Mouse (Mus musculus): ENCODE data around the gene Vps37b. TPM values are rescaled to one million over a fixed set of nuclear protein-coding genes. Genes with fewer than 3 reads are reported as not detected.
"Not testable (repeated sequence)": the region's sequence is repeated elsewhere in the genome, so short reads cannot be mapped to it uniquely, and the experiment has no call there.

The Vps37b gene
- polyA plus RNA-seq, 1 experiment: 12.6 TPM

DNA sequence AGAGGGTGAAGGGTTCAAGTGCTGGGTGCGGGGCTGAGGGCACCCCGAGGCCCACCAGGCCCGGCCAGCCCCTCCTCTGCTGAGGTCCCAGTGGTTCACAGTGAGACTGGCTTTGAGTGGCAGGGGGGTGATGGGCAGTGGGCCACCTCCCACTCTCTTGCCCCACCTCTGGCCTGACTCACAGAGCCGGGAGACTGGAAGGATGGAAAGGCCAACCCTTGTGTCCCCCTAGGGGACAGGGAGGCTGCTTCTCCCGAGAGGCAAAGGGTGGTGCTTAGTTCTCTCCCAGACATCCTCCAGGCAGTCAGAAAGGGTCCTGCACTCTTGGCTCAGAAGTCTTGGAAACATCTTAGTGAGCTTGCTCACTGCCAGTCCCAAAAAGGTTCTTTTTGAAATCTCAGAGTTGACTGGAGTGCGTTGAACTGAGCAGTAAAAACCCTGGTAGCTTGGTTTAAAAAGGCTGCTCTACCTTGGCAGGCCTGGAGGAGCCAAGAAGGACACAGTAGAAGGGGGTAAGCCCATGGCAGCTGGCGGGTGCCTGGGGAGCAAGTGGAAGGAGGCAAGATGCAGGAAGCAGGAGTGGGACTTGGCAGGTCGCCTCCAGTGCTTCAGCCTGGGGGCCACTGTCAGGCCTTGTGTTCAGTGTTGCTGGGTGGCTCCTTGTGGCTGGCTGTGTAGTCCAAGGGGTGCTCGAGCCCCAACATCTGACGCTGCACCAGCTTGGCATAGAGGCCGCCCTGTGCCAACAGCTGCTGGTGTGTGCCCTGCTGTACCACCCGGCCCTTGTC is 30.2 kb upstream of the Vps37b start:
- Histone ChIP-seq H3K4me3 (ENCODE audit: insufficient read depth, low read length) (no peak overlapping the region), H3K27ac (ENCODE audit: insufficient read depth, low read length) (no peak overlapping the region), H3K4me1 (ENCODE audit: control insufficient read depth, insufficient read depth, low read length) (no peaks in the 10 kb centered on the region; the same call in 1 of the 2 replicates)
- TF ChIP-seq POLR2A (IDR thresholded peaks at IDR 0.05; ENCODE audit: low read depth, low read length) (no peak), CTCF (IDR thresholded peaks at IDR 0.05; ENCODE audit: borderline replicate concordance, insufficient read depth, low read length) (no peak)

DNA sequence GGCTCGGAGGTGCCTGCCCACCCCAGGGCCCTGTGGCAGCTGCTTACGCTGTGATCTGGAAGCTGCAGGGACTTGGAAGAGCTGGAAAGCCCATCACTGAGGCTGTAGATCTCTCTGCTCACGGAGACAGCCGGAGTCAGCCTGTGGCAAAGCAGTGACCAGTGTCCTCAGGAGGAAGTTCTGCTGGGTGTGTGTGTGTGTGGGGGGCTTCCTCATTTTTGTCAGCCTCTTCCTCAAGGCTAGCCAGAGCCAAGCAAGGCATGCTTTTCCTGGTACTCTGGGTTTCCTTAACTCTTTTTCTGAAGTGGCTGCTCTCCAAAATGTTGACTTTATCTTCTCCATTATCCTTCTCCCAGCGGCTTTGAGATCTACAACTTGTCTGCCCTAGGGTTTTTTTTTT is 27.6 kb upstream of the Vps37b start:
- no peak for TF ChIP-seq CTCF (IDR thresholded peaks at IDR 0.05; ENCODE audit: borderline replicate concordance, insufficient read depth, low read length)
- TF ChIP-seq POLR2A (IDR thresholded peaks at IDR 0.05; ENCODE audit: low read depth, low read length): no peak
- no peaks in the 10 kb centered on the region; the same call in 1 of the 2 replicates for H3K4me1 ChIP-seq (ENCODE audit: control insufficient read depth, insufficient read depth, low read length)
- no peak overlapping the region for H3K27ac ChIP-seq (ENCODE audit: insufficient read depth, low read length)
- H3K4me3 ChIP-seq (ENCODE audit: insufficient read depth, low read length): no peak overlapping the region

- Histone ChIP-seq H3K4me1 (ENCODE audit: control insufficient read depth, insufficient read depth, low read length) (no peaks in the 10 kb centered on the region; the same call in 1 of the 2 replicates), H3K27ac (ENCODE audit: insufficient read depth, low read length) (no peak overlapping the region), H3K4me3 (ENCODE audit: insufficient read depth, low read length) (no peak overlapping the region)
- no peak for TF ChIP-seq CTCF (IDR thresholded peaks at IDR 0.05; ENCODE audit: borderline replicate concordance, insufficient read depth, low read length)
- TF ChIP-seq POLR2A (IDR thresholded peaks at IDR 0.05; ENCODE audit: low read depth, low read length): no peak
These were observed 26.7 kb upstream of the Vps37b start for GRCm38 (mm10) chr5:124058749-124059148.

- H3K27ac ChIP-seq (ENCODE audit: insufficient read depth, low read length): no peak overlapping the region
These were observed 24.9 kb upstream of the Vps37b start for GRCm38 (mm10) chr5:124056956-124057355.

DNA sequence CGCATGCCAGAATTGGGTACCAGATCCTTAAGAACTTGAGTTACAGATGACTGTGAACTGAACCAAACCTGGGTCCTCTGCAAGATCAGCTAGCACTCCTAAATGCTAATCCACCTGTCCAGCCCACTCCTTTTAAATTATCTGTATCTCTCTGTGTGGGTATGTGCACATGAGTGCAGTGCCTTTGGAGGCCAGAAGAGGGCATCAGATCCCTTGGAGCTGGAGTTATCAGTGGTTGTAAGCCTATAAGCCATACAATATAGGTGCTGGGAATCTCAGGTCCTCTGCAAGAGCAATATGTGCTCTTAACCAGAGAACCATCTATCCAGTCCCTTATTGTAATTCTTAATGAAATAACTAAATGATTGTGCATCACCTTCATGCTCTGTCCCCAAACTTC is 24.1 kb upstream of the Vps37b start:
- TF ChIP-seq POLR2A (IDR thresholded peaks at IDR 0.05; ENCODE audit: low read depth, low read length) (no peak), CTCF (IDR thresholded peaks at IDR 0.05; ENCODE audit: borderline replicate concordance, insufficient read depth, low read length) (no peak)
- Histone ChIP-seq H3K4me3 (ENCODE audit: insufficient read depth, low read length) (no peak overlapping the region), H3K4me1 (ENCODE audit: control insufficient read depth, insufficient read depth, low read length) (no peaks in the 10 kb centered on the region), H3K27ac (ENCODE audit: insufficient read depth, low read length) (no peak overlapping the region)

More at GRCm38 (mm10) chr5:124056956-124057355, 24.9 kb upstream of the Vps37b start:
- no peak for TF ChIP-seq POLR2A (IDR thresholded peaks at IDR 0.05; ENCODE audit: low read depth, low read length)
- Histone ChIP-seq H3K4me3 (ENCODE audit: insufficient read depth, low read length) (no peak overlapping the region), H3K4me1 (ENCODE audit: control insufficient read depth, insufficient read depth, low read length) (no peaks in the 10 kb centered on the region)

DNA sequence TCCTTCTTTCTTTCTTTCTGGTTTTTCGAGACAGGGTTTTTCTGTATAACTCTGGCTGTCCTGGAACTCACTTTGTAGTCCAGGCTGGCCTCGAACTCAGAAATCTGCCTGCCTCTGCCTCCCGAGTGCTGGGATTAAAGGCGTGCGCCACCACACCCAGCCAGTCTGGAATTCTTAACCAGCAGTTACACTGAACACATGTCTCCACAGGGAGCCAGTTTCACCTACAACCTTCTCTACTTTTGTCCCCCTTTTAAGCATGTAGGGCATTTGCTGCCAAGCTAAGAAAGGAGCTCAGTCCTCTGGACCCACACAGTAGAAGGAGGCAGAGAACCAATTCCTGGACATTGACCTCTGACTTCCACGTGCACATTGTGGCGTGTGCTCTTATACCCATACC is 20.6 kb upstream of the Vps37b start:
- not testable (repeated sequence) for H3K4me3 ChIP-seq (ENCODE audit: insufficient read depth, low read length); H3K27ac ChIP-seq (ENCODE audit: insufficient read depth, low read length); H3K4me1 ChIP-seq (ENCODE audit: control insufficient read depth, insufficient read depth, low read length)

- TF ChIP-seq POLR2A (IDR thresholded peaks at IDR 0.05; ENCODE audit: low read depth, low read length): no peak
- no peak for TF ChIP-seq CTCF (IDR thresholded peaks at IDR 0.05; ENCODE audit: borderline replicate concordance, insufficient read depth, low read length)
- H3K4me3 ChIP-seq (ENCODE audit: insufficient read depth, low read length): no peak overlapping the region
- H3K4me1 ChIP-seq (ENCODE audit: control insufficient read depth, insufficient read depth, low read length): peaks cover 2% of the 10 kb centered on the region
- H3K27ac ChIP-seq (ENCODE audit: insufficient read depth, low read length): no peak overlapping the region
These were observed 19.9 kb upstream of the Vps37b start for GRCm38 (mm10) chr5:124051899-124052491.

DNA sequence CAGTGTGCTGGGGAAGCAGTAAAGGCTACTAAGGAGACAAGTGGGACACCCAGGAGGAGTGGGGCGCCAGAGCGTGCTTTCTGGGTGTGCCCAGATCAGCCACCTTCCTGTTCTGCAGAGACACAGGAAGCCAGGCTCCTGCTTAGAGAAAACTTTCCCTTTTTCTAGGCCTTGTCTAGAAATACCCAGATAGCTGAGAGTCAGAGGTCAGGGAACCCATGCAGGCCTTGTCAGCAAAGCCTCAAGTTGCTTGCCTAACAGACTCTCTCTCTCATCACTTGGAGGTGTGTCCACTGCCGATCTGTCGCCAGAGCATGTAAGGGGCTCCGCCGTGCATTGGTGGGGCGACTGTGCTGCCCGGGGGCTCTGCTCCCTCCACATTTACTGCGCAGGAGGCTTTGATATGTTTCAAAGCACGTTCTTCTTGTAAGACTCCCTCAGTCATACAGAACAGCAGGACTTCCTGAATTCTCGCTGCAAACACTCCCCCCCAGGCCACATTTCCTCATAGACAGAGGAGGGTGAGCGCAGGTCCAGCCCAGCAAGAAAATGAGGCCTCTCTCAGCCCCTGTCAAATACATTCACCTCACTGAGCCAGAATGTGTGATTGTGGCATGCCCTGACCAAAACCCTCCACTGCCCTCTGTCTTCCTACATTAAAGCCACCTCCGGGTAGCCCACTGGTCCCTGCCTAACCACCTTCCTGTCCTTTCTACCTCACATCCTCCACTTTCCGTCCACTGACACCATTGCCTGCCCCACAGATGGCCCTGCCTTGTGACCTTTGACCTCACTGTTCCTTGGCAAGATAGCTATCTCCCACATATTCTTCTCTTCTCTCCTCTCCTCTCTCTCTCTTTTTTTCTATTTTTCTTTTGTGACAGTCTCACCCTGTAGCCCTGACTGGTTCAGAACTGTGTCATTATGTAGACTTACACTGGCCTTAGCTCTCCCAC is 18.3 kb upstream of the Vps37b start:
- TF ChIP-seq CTCF (IDR thresholded peaks at IDR 0.05; ENCODE audit: borderline replicate concordance, insufficient read depth, low read length) (no peak), POLR2A (IDR thresholded peaks at IDR 0.05; ENCODE audit: low read depth, low read length) (no peak)
- no peak overlapping the region for H3K27ac ChIP-seq (ENCODE audit: insufficient read depth, low read length)
- H3K4me3 ChIP-seq (ENCODE audit: insufficient read depth, low read length): no peak overlapping the region
- H3K4me1 ChIP-seq (ENCODE audit: control insufficient read depth, insufficient read depth, low read length): peaks cover 6% of the 10 kb centered on the region

GRCm38 (mm10) chr5:124049249-124050045 is 17.4 kb upstream of the Vps37b start:
- TF ChIP-seq CTCF (IDR thresholded peaks at IDR 0.05; ENCODE audit: borderline replicate concordance, insufficient read depth, low read length): no peak
- no peak for TF ChIP-seq POLR2A (IDR thresholded peaks at IDR 0.05; ENCODE audit: low read depth, low read length)
- Histone ChIP-seq H3K4me1 (ENCODE audit: control insufficient read depth, insufficient read depth, low read length) (peaks cover 6% of the 10 kb centered on the region), H3K27ac (ENCODE audit: insufficient read depth, low read length) (no peak overlapping the region), H3K4me3 (ENCODE audit: insufficient read depth, low read length) (no peak overlapping the region)

Measured in embryonic fibroblast, embryonic 13.5 days (primary cell).